Mouse (Mus musculus) lung, adult 18-20 months (tissue): Measurements from ENCODE around the gene Olfr32.
"Not testable (repeated sequence)": the region's sequence is repeated elsewhere in the genome, so short reads cannot be mapped to it uniquely, and the experiment has no call there.

Source experiments
- DNase-seq, 2 experiments: peaks; one replicate each; pipeline ENCODE4 v3.0.0; 2022; ENCODE audit warnings: mixed read lengths in 2 of 2

Olfr32 gene

GRCm38 (mm10) chr2:90142196-90142595 is at the start of gene Olfr32:
TSS of gene Olfr32 (minus strand) at chr2:90142296.
- no peak for DNase-seq

GRCm38 (mm10) chr2:90187082-90187481 is 45.0 kb upstream of the Olfr32 start:
- DNase-seq, result not testable (repeated sequence)

- not testable (repeated sequence) for DNase-seq
Observed at GRCm38 (mm10) chr2:90186082-90186481, 44.0 kb upstream of the Olfr32 start.

GRCm38 (mm10) chr2:90153916-90154315 is 11.8 kb upstream of the Olfr32 start:
- DNase-seq, result no peak

- no peak for DNase-seq
Observed at GRCm38 (mm10) chr2:90152991-90153390, 10.9 kb upstream of the Olfr32 start, which contains the start of gene Olfr1270. TSS of gene Olfr1270 (minus strand) at chr2:90153091.

- DNase-seq, result no peak
Observed at GRCm38 (mm10) chr2:90121312-90121711, 20.8 kb downstream of the Olfr32 start, which contains the start of gene Olfr1269. TSS of gene Olfr1269 (minus strand) at chr2:90121412.
